Mouse (Mus musculus): ENCODE results near the gene Vmn1r3. TPM values are rescaled to one million over a fixed set of nuclear protein-coding genes. Genes with fewer than 3 reads are reported as not detected.
A peak's percentile ranks its signal among the peaks of the same experiment; 100 is the strongest.
"Not testable (repeated sequence)": the region's sequence is repeated elsewhere in the genome, so short reads cannot be mapped to it uniquely, and the experiment has no call there.

The Vmn1r3 gene
- not detected in 2 replicates for polyA plus RNA-seq (2011; ENCODE audit: insufficient read length, low read depth, missing spikeins)

GRCm38 (mm10) chr4:3185258-3185657, at the start of gene Vmn1r3:
Vmn1r3 (minus strand) TSS chr4:3185358.
- not testable (repeated sequence) for H3K27ac ChIP-seq (ENCODE audit: insufficient read depth, low read length); H3K4me1 ChIP-seq (ENCODE audit: control insufficient read depth, insufficient read depth, low read length)

DNA sequence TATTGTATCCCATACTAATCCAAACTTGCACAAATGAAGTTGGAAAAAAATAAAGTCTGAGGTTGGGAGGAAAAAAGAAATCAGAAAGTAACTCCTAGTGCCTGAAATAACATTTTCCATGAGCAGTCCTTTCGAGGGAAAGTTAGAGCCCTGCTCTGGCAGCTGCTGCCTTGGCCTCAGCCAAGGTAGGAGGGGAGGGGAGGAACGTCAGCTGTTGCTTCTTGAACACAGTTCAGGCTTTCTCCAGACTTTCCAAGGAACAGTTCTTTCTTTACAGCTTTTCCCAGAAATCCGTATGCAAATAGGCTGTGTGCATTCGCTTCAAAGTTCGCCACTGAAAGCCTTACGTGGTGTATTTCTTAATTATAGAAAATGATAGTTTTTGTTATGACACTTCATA, 46.9 kb upstream of the Vmn1r3 start:
- Histone ChIP-seq H3K4me3 (ENCODE audit: insufficient read depth, low read length) (no peak overlapping the region), H3K27ac (ENCODE audit: insufficient read depth, low read length) (no peak overlapping the region), H3K4me1 (ENCODE audit: control insufficient read depth, insufficient read depth, low read length) (no peaks in the 10 kb centered on the region)
- TF ChIP-seq POLR2A (IDR thresholded peaks at IDR 0.05; ENCODE audit: low read depth, low read length) = no peak
- no peak for TF ChIP-seq CTCF (IDR thresholded peaks at IDR 0.05; ENCODE audit: borderline replicate concordance, insufficient read depth, low read length)

More at GRCm38 (mm10) chr4:3185258-3185657, at the start of gene Vmn1r3:
- not testable (repeated sequence) for H3K4me3 ChIP-seq (ENCODE audit: insufficient read depth, low read length)

- H3K4me1 ChIP-seq (ENCODE audit: control insufficient read depth, insufficient read depth, low read length) = no peaks in the 10 kb centered on the region
- H3K4me3 ChIP-seq (ENCODE audit: insufficient read depth, low read length) = peak overlapping the region; percentile 42
- no peak overlapping the region for H3K27ac ChIP-seq (ENCODE audit: insufficient read depth, low read length)
- TF ChIP-seq CTCF (IDR thresholded peaks at IDR 0.05; ENCODE audit: borderline replicate concordance, insufficient read depth, low read length) (no peak), POLR2A (IDR thresholded peaks at IDR 0.05; ENCODE audit: low read depth, low read length) (no peak)
These were observed 45.9 kb upstream of the Vmn1r3 start for GRCm38 (mm10) chr4:3230908-3231684.

- no peaks in the 10 kb centered on the region for H3K4me1 ChIP-seq (ENCODE audit: control insufficient read depth, insufficient read depth, low read length)
- TF ChIP-seq CTCF (IDR thresholded peaks at IDR 0.05; ENCODE audit: borderline replicate concordance, insufficient read depth, low read length) (no peak), POLR2A (IDR thresholded peaks at IDR 0.05; ENCODE audit: low read depth, low read length) (no peak)
These were observed 44.4 kb upstream of the Vmn1r3 start for GRCm38 (mm10) chr4:3229532-3229931.

DNA sequence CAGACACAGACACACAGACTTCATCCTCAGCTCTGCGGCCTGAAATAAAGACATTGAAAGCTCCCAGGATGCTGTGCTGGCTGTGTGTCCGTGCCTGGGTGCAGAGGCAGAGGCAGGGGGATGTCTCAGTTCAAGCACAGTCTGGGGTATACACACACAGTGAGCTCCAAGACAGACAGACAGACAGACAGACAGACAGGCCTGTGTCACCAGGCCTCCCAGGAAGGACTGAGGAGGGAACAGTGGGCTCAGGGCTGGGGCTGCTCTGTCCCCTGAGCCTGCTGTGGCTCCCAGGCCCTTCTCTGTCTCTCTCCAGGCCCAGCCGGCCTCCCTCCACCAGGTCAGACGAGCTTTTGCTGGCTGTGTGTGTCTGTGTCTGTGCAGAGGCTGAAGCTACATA, 43.3 kb upstream of the Vmn1r3 start:
- TF ChIP-seq POLR2A (IDR thresholded peaks at IDR 0.05; ENCODE audit: low read depth, low read length) (no peak), CTCF (IDR thresholded peaks at IDR 0.05; ENCODE audit: borderline replicate concordance, insufficient read depth, low read length) (no peak)
- no peak overlapping the region for H3K27ac ChIP-seq (ENCODE audit: insufficient read depth, low read length)
- H3K4me3 ChIP-seq (ENCODE audit: insufficient read depth, low read length) = no peak overlapping the region
- H3K4me1 ChIP-seq (ENCODE audit: control insufficient read depth, insufficient read depth, low read length) = no peaks in the 10 kb centered on the region

More at GRCm38 (mm10) chr4:3229532-3229931, 44.4 kb upstream of the Vmn1r3 start:
- no peak overlapping the region for H3K27ac ChIP-seq (ENCODE audit: insufficient read depth, low read length)
- no peak overlapping the region for H3K4me3 ChIP-seq (ENCODE audit: insufficient read depth, low read length)

GRCm38 (mm10) chr4:3227751-3228150, 42.6 kb upstream of the Vmn1r3 start:
- no peak for TF ChIP-seq CTCF (IDR thresholded peaks at IDR 0.05; ENCODE audit: borderline replicate concordance, insufficient read depth, low read length)
- no peak for TF ChIP-seq POLR2A (IDR thresholded peaks at IDR 0.05; ENCODE audit: low read depth, low read length)
- H3K27ac ChIP-seq (ENCODE audit: insufficient read depth, low read length) = no peak overlapping the region
- no peak overlapping the region for H3K4me3 ChIP-seq (ENCODE audit: insufficient read depth, low read length)
- H3K4me1 ChIP-seq (ENCODE audit: control insufficient read depth, insufficient read depth, low read length) = no peaks in the 10 kb centered on the region

DNA sequence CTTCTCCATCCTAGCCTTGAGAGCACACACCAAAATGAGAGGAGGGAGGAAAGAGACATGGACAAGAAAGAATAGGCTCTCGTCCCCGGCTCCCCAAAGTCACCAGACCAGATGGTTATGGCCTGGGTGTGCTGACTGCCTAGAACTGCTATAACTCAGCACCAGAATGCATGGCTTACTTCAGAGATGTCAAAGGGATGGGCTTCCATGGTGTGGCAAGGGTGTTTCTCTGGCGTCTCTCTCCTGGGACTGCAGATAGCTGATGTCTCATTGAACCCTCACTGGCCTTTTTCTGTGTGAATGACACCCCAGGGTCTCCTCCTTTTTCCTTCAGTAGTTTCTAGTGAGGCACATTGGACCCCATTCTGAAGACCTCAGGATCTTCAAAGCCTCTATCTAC, 41.3 kb upstream of the Vmn1r3 start:
- H3K4me1 ChIP-seq (ENCODE audit: control insufficient read depth, insufficient read depth, low read length) = no peaks in the 10 kb centered on the region
- TF ChIP-seq CTCF (IDR thresholded peaks at IDR 0.05; ENCODE audit: borderline replicate concordance, insufficient read depth, low read length) = no peak
- TF ChIP-seq POLR2A (IDR thresholded peaks at IDR 0.05; ENCODE audit: low read depth, low read length) = no peak
- no peak overlapping the region for H3K27ac ChIP-seq (ENCODE audit: insufficient read depth, low read length)
- no peak overlapping the region for H3K4me3 ChIP-seq (ENCODE audit: insufficient read depth, low read length)

DNA sequence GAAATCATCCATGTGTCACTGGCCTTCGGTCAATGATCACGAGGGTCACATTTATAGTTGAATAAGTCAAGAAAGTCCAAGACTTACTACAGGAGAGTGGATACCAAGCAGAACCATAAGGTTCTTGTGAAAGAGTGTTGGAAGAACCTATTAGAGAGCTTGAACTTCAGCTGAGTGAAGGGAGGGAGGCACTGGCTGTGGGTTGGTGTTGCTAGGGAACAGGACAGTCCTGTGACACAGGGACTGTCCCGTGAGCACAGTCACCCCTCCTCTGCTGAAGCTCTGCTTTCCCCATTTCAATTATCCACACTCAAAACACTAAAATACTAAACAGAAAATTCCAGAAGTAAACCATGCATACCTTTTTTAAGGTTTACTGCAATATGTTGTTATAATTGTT, 40.3 kb upstream of the Vmn1r3 start:
- not testable (repeated sequence) for H3K27ac ChIP-seq (ENCODE audit: insufficient read depth, low read length); H3K4me1 ChIP-seq (ENCODE audit: control insufficient read depth, insufficient read depth, low read length); H3K4me3 ChIP-seq (ENCODE audit: insufficient read depth, low read length)

- not testable (repeated sequence) for H3K4me1 ChIP-seq (ENCODE audit: control insufficient read depth, insufficient read depth, low read length); H3K27ac ChIP-seq (ENCODE audit: insufficient read depth, low read length); H3K4me3 ChIP-seq (ENCODE audit: insufficient read depth, low read length)
These were observed 39.7 kb upstream of the Vmn1r3 start for GRCm38 (mm10) chr4:3224848-3225247.

GRCm38 (mm10) chr4:3223483-3224209, 38.5 kb upstream of the Vmn1r3 start:
- H3K4me1 ChIP-seq (ENCODE audit: control insufficient read depth, insufficient read depth, low read length); H3K27ac ChIP-seq (ENCODE audit: insufficient read depth, low read length); H3K4me3 ChIP-seq (ENCODE audit: insufficient read depth, low read length): not testable (repeated sequence)

GRCm38 (mm10) chr4:3216382-3216781, 31.2 kb upstream of the Vmn1r3 start:
- H3K27ac ChIP-seq (ENCODE audit: insufficient read depth, low read length); H3K4me1 ChIP-seq (ENCODE audit: control insufficient read depth, insufficient read depth, low read length); H3K4me3 ChIP-seq (ENCODE audit: insufficient read depth, low read length): not testable (repeated sequence)

GRCm38 (mm10) chr4:3213349-3213748, 28.2 kb upstream of the Vmn1r3 start:
- not testable (repeated sequence) for H3K4me1 ChIP-seq (ENCODE audit: control insufficient read depth, insufficient read depth, low read length); H3K27ac ChIP-seq (ENCODE audit: insufficient read depth, low read length); H3K4me3 ChIP-seq (ENCODE audit: insufficient read depth, low read length)

GRCm38 (mm10) chr4:3209643-3210217, 24.6 kb upstream of the Vmn1r3 start:
- not testable (repeated sequence) for H3K27ac ChIP-seq (ENCODE audit: insufficient read depth, low read length)

GRCm38 (mm10) chr4:3176746-3177490, 8.2 kb downstream of the Vmn1r3 start:
- not testable (repeated sequence) for H3K27ac ChIP-seq (ENCODE audit: insufficient read depth, low read length); H3K4me3 ChIP-seq (ENCODE audit: insufficient read depth, low read length); H3K4me1 ChIP-seq (ENCODE audit: control insufficient read depth, insufficient read depth, low read length)

More at GRCm38 (mm10) chr4:3209643-3210217, 24.6 kb upstream of the Vmn1r3 start:
- H3K4me3 ChIP-seq (ENCODE audit: insufficient read depth, low read length); H3K4me1 ChIP-seq (ENCODE audit: control insufficient read depth, insufficient read depth, low read length): not testable (repeated sequence)

Data from embryonic fibroblast, embryonic 13.5 days (primary cell).